Mouse (Mus musculus) ES-Bruce4 (cell line): ENCODE measurements at regions not wholly inside any gene's neighbourhood (a gene's known extent, or its start where the extent isn't known, plus 50 kb on each side); places are given as distances from the start of the nearest gene placed in this dataset.

Experiments
- CTCF ChIP-seq: IDR thresholded peaks from one replicate; pipeline ENCODE4 v1.8.1; 2011; ENCODE audit warnings: low read depth, low read length
- POLR2A ChIP-seq: IDR thresholded peaks from one replicate; pipeline ENCODE4 v1.8.1; 2011; ENCODE audit warnings: low read length; ENCODE audit not compliant: insufficient read depth

DNA sequence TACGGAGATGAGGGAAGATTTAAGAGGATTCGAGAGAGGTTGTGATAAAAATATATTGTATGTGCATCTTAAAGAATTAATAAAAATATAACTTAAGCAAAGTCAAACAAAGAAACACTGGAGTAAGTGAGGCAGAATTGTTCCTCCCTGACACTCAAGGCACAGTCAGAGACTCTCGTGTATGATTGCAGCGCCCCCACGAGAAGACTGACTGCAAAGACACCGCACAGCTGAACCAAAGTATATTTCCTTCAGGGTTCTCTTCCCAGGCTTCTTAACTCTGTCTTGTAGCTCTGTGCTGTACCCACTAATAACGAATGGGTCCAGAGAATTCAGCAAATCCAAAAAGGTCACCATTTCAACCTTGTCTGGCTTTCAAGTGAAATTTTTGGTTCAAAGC lies 89.9 kb upstream of the Zfp706 start:
- no peak for TF ChIP-seq POLR2A
- no peak for TF ChIP-seq CTCF
